Mouse (Mus musculus): ENCODE results near the gene Man1a.

DNA sequence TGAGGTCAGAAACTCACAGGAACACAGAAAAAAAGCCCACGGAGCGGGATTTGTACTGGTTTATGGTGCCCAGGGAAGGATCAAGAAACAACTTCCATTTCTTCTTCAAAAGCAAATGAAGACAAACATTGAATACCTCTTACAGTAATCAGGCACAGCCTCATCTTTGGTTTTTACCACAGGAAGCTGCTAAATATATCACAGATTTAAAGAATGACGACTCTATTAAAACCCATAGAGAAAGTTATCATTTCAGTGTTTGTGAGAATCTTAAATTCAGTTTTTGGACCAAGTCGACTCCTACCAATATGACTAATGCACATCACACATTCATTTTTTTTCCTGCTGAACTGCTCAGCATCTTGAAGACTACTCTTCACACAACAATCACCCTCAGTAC is 86.0 kb downstream of the Man1a start:
- no peak for TF ChIP-seq POLR2A (IDR thresholded peaks at IDR 0.05; ENCODE audit: extremely low read depth, insufficient read depth, low read length)
- TF ChIP-seq CTCF (IDR thresholded peaks at IDR 0.05; ENCODE audit: low read depth, low read length) = no peak
